Mouse (Mus musculus) embryonic facial prominence, embryonic 13.5 days (tissue): ENCODE data around the gene Pgm5. TPM values are rescaled to one million over a fixed set of nuclear protein-coding genes. Genes with fewer than 3 reads are reported as not detected.
A peak's percentile ranks its signal among the peaks of the same experiment; 100 is the strongest.

Experiments
- ATAC-seq: fragments of 200-750 bp; cut with Nextera tagmentation; 2 replicates; pipeline ENCODE4 v1.8.0; 2017; ENCODE audit warnings: low read depth; ENCODE audit not compliant: insufficient number of reproducible peaks, insufficient read depth, low FRiP score, low TSS enrichment
- H3K27ac ChIP-seq: fragments of 300-500 bp; sonication (generic); 2 replicates; pipeline ENCODE4 v1.5.1; 2015; ENCODE audit warnings: moderate library complexity, mild to moderate bottlenecking, inconsistent platforms
- H3K27me3 ChIP-seq: fragments of 300-500 bp; sonication (generic); 2 replicates; pipeline ENCODE4 v1.6.1; 2015; ENCODE audit warnings: mild to moderate bottlenecking, inconsistent platforms
- H3K36me3 ChIP-seq: fragments of 300-500 bp; sonication (generic); 2 replicates; pipeline ENCODE4 v1.6.1; 2015; ENCODE audit warnings: mild to moderate bottlenecking, inconsistent platforms
- H3K4me1 ChIP-seq: fragments of 300-500 bp; sonication (generic); 2 replicates; pipeline ENCODE4 v1.6.1; 2015; ENCODE audit warnings: inconsistent platforms
- H3K4me2 ChIP-seq: fragments of 300-500 bp; sonication (generic); 2 replicates; pipeline ENCODE4 v1.6.1; 2015; ENCODE audit warnings: moderate library complexity, mild to moderate bottlenecking, inconsistent platforms
- H3K4me3 ChIP-seq: fragments of 300-500 bp; sonication (generic); 2 replicates; pipeline ENCODE4 v1.5.1; 2015; ENCODE audit warnings: mild to moderate bottlenecking, inconsistent platforms
- H3K9ac ChIP-seq: fragments of 300-500 bp; sonication (generic); 2 replicates; pipeline ENCODE4 v1.6.1; 2015; ENCODE audit warnings: mild to moderate bottlenecking, inconsistent platforms
- H3K9me3 ChIP-seq: fragments of 300-500 bp; sonication (generic); 2 replicates; pipeline ENCODE4 v1.6.1; 2016; ENCODE audit warnings: inconsistent platforms
- WGBS: fragments of 180-500 bp; shearing (Covaris S2); methylation state at CpG from one replicate; pipeline ENCODE4 v1.1.7; 2015; ENCODE audit warnings: mixed read lengths; 5-methylcytosine and 5-hydroxymethylcytosine counted together
- polyA plus RNA-seq: library from polyadenylated mRNA; unstranded; fragments of >200 nt; fragmentation: Nextera tagmentation; extraction: Ambion mirVana; gene quantifications from 2 replicates; pipeline ENCODE4 v1.2.1, GENCODE M21; 2015

Pgm5 gene
- polyA plus RNA-seq, 1 experiment from 2014 or later, result 6.5 TPM

DNA sequence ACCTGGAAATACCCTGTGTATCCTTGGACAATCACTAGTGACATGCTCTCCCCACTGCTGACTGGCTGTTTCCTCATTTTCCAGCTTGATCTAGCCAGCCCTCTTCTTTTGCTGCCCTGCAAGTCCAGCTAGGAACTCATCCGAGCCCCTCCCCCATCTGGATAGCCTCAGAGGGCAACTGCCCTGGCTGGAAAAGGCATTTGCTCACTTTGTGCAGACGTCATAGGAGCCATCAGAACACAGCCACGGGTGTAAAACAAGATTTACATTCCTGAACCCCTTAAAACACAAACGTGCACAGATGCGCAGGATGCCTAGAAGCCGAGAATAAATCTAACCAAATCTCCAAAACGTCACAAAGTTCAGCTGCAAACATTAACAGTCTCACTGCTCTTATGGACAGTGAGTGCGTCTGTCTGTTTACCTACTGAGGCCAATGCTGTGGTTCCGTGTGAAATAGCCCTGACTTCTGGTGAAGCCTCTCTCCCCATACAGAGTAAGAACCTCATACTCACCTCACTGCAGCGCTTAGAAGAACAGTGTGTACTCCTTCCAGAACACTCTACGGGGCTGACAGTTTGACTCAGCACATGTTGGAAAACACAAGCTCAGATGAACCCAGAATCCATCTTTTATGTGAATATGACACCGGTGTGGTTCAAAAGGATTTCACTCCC is 99.0 kb downstream of the Pgm5 start:
- H3K9me3 ChIP-seq, result no peaks in the 10 kb centered on the region
- no peaks in the 10 kb centered on the region for H3K27me3 ChIP-seq
- H3K9ac ChIP-seq, result no peak overlapping the region
- no peak for ATAC-seq
- no peaks in the 10 kb centered on the region for H3K36me3 ChIP-seq
- H3K4me3 ChIP-seq, result no peak overlapping the region
- no peak overlapping the region for H3K27ac ChIP-seq
- H3K4me2 ChIP-seq, result no peak overlapping the region
- H3K4me1 ChIP-seq, result 0 out of 2 replicates have a peak, but pooled peaks cover 4% of the 10 kb centered on the region
- WGBS, result 57% methylated on average over 12 of the region's 12 CpGs

DNA sequence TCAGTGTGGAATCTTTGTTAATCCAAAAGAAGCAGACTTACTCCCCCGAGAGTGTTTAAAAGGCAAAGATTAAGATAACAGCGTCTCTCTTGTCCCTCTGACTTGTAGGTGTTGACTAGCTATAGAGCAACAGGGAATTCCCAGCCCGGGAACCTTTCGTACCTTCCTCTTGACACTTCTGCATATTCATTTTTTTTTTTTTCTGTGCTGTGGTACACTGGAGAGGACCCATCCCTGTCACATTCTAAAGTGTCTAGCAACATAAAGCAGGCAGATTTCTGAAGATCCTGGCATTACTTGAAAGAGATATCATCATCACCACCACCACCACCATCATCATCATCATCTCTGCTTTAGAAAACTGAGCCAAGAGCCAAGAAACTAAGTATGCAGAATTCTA is 105.0 kb downstream of the Pgm5 start:
- peaks cover 14% of the 10 kb centered on the region for H3K4me1 ChIP-seq
- H3K27me3 ChIP-seq, result no peaks in the 10 kb centered on the region
- H3K27ac ChIP-seq, result no peak overlapping the region
- no peak overlapping the region for H3K4me2 ChIP-seq
- ATAC-seq, result no peak
- no peak overlapping the region for H3K4me3 ChIP-seq
- H3K36me3 ChIP-seq, result no peaks in the 10 kb centered on the region
- H3K9ac ChIP-seq, result no peak overlapping the region
- WGBS, result 71% methylated on average over 4 of the region's 4 CpGs
- no peaks in the 10 kb centered on the region for H3K9me3 ChIP-seq

DNA sequence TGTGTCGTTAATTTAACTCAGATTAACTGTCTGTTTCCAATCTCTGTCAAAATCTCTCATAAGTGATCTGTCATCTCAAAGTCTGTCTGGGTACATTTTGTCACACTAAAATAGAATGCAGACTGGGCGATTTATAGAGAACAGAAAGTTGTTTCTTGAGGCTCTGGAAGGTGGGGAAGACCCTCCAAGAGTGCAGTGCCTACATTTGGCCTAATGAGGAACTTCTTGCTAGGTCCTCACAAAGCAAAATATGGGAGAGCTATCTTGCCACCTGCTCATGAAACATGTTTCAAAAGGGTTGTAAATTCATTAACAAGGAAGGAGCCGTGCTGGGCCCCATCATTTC is 107.2 kb downstream of the Pgm5 start:
- Histone ChIP-seq H3K4me2 (no peak overlapping the region), H3K4me3 (no peak overlapping the region), H3K9ac (no peak overlapping the region), H3K27ac (0 out of 2 replicates have a peak overlapping the region, but pooled peaks have one; percentile 51), H3K9me3 (no peaks in the 10 kb centered on the region), H3K36me3 (no peaks in the 10 kb centered on the region), H3K27me3 (no peaks in the 10 kb centered on the region), H3K4me1 (peaks cover 14% of the 10 kb centered on the region)
- WGBS, result 55% methylated on average over 3 of the region's 3 CpGs
- ATAC-seq, result no peak

DNA sequence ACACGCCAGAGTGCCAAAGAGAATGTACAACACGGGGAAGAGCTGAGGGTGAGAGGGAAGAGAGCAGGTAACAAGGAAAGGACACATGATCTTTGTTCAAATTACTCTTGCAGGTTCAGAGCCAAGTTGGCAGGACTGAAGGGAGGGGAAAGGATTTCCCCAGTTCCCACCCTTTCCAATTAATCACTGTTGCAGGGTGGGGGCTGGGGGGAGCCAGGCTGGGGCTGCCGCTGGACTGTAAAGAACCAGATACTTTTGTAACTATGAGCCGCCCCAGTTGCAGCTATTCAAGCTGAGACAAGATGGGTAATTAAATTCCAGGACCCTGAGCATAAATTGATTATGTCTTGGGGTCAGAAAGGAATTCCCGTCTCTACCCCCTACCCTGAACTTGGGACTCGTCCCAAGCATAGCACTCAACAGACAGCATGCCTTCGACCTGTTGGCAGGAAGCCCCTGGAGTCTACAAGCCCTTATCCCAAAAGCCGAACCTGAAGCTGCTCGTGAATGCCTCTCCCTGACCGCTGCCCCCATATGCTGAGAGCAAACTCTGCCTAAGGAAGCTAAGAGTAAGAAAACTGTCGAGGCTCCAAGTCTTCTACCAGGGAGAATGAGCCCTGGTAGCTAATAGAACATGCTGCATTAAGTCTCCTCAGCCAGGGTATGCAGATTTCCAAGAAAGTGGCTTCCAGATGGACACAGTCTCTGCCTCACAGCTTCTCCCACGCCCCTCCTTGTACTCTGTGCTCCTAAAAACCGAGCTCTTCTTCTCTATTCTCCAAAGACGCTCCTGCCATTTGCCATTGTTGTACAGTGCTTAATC is 107.8 kb downstream of the Pgm5 start:
- Histone ChIP-seq H3K27ac (peak overlapping the region; percentile 51; the same call in 1 of the 2 replicates), H3K9me3 (no peaks in the 10 kb centered on the region)
- no peak for ATAC-seq

DNA sequence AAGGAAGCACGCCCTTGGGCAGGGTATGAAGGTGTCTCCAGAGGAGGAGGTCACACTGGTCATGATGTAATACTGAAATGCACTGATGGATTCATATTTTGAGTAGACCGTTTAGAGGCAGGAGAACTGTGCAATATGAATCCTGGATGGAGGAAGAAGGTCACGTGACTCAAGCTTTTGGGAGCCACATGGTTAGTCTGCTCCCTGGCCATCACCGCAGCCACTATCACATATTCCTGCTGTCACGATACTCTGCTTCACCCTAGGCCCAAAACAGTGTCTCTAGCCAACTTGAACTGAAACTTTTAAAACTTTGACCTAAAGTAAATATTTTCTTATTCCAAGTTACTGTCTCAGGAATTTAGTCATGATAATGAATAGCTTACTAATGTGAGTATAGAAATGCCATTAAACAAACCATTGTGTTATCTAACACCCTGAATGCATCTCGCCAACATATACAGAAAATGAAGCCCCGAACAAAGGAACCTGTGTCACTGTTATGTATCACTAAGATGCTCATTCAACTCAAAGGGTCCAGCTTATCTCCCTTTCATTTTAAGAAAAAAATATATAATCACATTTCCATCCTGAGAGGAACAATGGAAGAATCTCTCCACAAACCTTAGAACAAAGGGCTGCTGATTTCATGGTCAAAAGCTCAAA is 108.6 kb downstream of the Pgm5 start:
- H3K27ac ChIP-seq, result no peak overlapping the region
- no peak overlapping the region for H3K4me2 ChIP-seq
- no peaks in the 10 kb centered on the region for H3K36me3 ChIP-seq
- no peak for ATAC-seq
- no peaks in the 10 kb centered on the region for H3K27me3 ChIP-seq
- H3K9me3 ChIP-seq, result no peaks in the 10 kb centered on the region
- H3K4me3 ChIP-seq, result no peak overlapping the region
- H3K4me1 ChIP-seq, result peaks cover 14% of the 10 kb centered on the region
- WGBS, result 88% methylated on average over 7 of the region's 7 CpGs
- no peak overlapping the region for H3K9ac ChIP-seq

More for the DNA sequence above, 107.8 kb downstream of the Pgm5 start:
- H3K27me3 ChIP-seq, result no peaks in the 10 kb centered on the region
- no peak overlapping the region for H3K9ac ChIP-seq
- H3K36me3 ChIP-seq, result no peaks in the 10 kb centered on the region
- no peak overlapping the region for H3K4me3 ChIP-seq
- H3K4me1 ChIP-seq, result peaks cover 14% of the 10 kb centered on the region
- H3K4me2 ChIP-seq, result peak overlapping the region; percentile 26
- 36% methylated on average over 14 of the region's 14 CpGs for WGBS

DNA sequence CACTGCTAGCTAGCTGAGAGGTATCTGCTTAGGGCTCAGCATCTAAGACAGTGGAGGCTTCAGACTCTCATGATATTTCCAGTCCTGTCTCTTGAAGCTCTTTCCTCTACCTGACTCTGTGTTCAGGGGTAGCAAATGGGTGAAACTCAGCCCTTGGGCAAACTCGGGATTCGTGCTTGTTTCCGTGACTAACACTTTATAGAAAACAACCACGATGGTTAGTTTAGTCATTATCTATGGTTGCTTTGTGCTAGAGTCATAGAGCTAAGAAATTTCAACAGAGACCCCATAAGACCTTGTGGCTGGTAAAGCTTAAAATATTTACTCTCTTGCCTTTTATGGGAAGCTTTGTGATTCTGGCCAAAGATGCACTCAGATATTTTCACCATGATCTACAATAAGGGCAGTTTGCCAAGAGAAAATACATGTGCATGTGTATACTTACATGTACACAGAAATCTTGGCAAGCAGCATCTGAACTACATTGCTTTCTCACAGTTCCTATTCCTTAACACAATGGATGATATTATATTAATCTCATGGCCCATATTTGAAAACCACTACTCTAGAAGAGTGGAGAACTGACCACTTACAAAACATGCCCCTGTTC is 115.3 kb downstream of the Pgm5 start:
- no peaks in the 10 kb centered on the region for H3K9me3 ChIP-seq
- H3K36me3 ChIP-seq, result no peaks in the 10 kb centered on the region
- H3K4me1 ChIP-seq, result 0 out of 2 replicates have a peak, but pooled peaks cover 4% of the 10 kb centered on the region
- no peak overlapping the region for H3K4me3 ChIP-seq
- WGBS, result 58% methylated on average over 4 of the region's 4 CpGs
- H3K4me2 ChIP-seq, result no peak overlapping the region
- H3K27ac ChIP-seq, result 0 out of 2 replicates have a peak overlapping the region, but pooled peaks have one; percentile 18
- no peak for ATAC-seq
- 0 out of 2 replicates have a peak, but pooled peaks cover 8% of the 10 kb centered on the region for H3K27me3 ChIP-seq
- no peak overlapping the region for H3K9ac ChIP-seq

DNA sequence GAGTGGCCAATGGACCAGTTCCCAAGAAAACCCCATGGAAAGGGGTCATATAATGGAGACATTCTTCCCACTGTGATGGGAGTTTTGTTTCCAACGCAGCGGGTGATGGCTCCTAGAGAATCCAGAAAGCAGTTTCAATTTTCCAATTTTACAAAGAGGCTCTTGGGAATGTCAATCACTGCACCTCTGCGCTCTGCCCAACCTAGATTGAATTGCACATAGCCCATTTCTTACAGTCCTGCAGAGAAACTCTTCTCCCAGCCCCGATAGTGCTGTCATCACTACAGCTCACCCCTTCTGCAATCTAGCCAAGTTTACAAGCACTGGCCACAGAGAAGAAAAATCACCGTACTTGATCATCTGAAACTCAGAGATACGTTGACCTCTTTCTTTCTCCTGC is 119.0 kb downstream of the Pgm5 start:
- no peak overlapping the region for H3K4me3 ChIP-seq
- no peak overlapping the region for H3K27ac ChIP-seq
- H3K27me3 ChIP-seq, result peaks cover 19% of the 10 kb centered on the region
- H3K4me2 ChIP-seq, result no peak overlapping the region
- no peak overlapping the region for H3K9ac ChIP-seq
- H3K36me3 ChIP-seq, result no peaks in the 10 kb centered on the region
- H3K9me3 ChIP-seq, result no peaks in the 10 kb centered on the region
- ATAC-seq, result no peak
- WGBS, result 78% methylated on average over 6 of the region's 6 CpGs
- peaks cover 16% of the 10 kb centered on the region for H3K4me1 ChIP-seq

DNA sequence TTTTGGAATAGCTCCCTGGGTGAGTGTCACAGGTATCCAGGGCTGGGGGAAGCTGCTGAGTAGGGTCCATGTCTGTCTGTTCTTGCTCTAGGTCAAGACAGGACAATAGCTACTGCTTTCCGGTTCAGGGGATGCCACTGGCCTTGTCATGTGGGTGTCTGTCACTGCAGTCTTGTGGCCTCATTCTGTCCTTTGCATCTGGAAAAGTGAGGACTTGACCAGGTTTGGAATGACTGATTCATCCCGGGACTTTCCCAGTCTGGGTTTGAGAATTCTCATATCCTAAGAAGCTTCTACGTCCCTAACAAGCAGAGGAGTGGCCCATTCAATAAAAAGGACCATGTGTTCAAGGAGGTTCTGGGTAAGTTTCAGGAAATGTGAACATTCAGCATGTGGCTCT is 122.9 kb downstream of the Pgm5 start:
- ATAC-seq, result no peak
- Histone ChIP-seq H3K4me2 (no peak overlapping the region), H3K36me3 (no peaks in the 10 kb centered on the region), H3K4me3 (no peak overlapping the region), H3K4me1 (peaks cover 38% of the 10 kb centered on the region), H3K27ac (no peak overlapping the region), H3K9me3 (no peaks in the 10 kb centered on the region), H3K9ac (no peak overlapping the region), H3K27me3 (peaks cover 22% of the 10 kb centered on the region)
- WGBS, result 74% methylated on average over 3 of the region's 3 CpGs

DNA sequence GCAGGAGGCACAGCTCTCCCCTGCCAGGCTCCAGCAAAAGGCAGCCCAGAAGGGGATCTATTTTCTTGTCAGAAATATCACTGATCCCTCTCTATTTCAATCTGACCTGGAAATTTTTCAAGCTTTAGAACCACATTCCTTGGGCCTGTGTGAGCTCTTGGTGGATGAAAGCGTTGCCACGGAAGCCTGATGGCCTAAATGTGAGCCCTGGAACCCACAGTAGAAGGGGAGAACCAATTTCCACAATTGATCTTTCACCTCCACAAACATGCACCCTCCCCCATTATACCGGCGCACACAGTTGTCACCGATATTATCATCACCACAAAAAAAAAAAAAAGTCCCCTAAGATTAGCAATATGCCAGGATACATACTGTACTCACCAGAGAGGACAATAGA is 123.6 kb downstream of the Pgm5 start:
- Histone ChIP-seq H3K4me2 (no peak overlapping the region), H3K9ac (no peak overlapping the region), H3K4me3 (no peak overlapping the region), H3K27ac (peak overlapping the region; percentile 60), H3K27me3 (peaks cover 22% of the 10 kb centered on the region), H3K4me1 (peaks cover 38% of the 10 kb centered on the region), H3K36me3 (no peaks in the 10 kb centered on the region), H3K9me3 (no peaks in the 10 kb centered on the region)
- 85% methylated on average over 5 of the region's 5 CpGs for WGBS
- no peak for ATAC-seq

DNA sequence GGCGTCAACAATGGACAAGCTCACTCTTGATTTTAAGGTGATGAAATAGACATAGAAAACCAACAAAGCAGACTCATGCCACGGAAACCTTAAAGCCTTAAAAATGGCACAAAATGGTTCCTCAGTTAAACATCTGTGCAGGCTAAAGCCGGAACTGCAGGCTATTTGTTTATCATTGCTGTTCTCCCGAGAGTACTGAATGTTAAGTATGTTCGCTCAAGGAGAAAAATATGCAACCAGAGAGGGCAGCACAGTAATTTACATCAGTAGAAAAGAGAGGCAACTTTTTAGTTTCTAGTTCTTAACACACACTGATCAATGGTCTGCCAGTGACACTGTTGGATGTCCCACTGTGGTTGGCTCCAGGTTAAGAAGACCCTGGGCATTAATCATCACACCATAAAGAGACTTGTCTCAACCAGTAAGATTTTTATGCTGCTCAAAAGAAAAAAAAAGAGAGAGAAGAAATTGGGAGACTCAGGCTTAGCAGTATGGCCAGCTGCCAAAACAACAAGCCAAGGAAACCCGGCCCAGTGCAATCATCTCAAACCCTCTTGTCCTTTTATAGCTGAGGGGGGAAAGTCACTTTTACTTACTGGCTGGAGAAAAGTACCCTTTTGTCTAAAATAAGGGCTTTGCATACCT is 126.0 kb downstream of the Pgm5 start:
- H3K36me3 ChIP-seq, result no peaks in the 10 kb centered on the region

DNA sequence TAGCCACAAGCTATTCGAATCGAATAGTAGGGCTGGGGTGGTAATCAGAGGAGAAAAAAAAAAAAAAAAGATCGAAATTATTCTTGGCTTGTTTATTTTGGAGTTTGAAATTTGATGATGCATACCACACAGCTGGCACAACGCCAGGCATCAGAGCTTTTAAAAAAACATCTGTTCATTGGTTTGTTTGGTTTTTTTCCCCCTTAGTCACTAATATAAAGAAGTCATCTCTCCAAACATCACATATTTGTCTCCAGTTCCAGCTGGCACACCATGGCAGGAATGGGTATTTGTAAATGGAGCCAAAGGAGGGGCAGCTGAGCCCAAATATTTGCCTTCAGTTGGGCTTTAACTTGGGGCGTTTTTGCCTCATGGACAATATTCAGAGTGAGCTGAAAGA is 131.0 kb downstream of the Pgm5 start:
- WGBS, result 21% methylated on average over 5 of the region's 5 CpGs
- Histone ChIP-seq H3K27ac (no peak overlapping the region; the same call in 1 of the 2 replicates), H3K4me3 (no peak overlapping the region), H3K4me1 (peaks cover 26% of the 10 kb centered on the region), H3K9me3 (no peaks in the 10 kb centered on the region), H3K36me3 (no peaks in the 10 kb centered on the region), H3K9ac (no peak overlapping the region), H3K27me3 (peaks cover 20% of the 10 kb centered on the region), H3K4me2 (no peak overlapping the region)
- ATAC-seq, result no peak

More for the DNA sequence above, 126.0 kb downstream of the Pgm5 start:
- 40% methylated on average over 6 of the region's 6 CpGs for WGBS
- peaks cover 45% of the 10 kb centered on the region for H3K4me1 ChIP-seq
- H3K9me3 ChIP-seq, result no peaks in the 10 kb centered on the region
- no peak overlapping the region for H3K4me3 ChIP-seq
- H3K27ac ChIP-seq, result no peak overlapping the region
- ATAC-seq, result no peak
- H3K4me2 ChIP-seq, result no peak overlapping the region
- H3K9ac ChIP-seq, result no peak overlapping the region
- H3K27me3 ChIP-seq, result peaks cover 22% of the 10 kb centered on the region
